Mouse (Mus musculus) stomach, postnatal 0 days (tissue): ENCODE data around the gene Ttc26.

Experiments
- CTCF ChIP-seq: IDR thresholded peaks from 2 replicates; pipeline ENCODE4 v1.5.1; 2016; ENCODE audit warnings: antibody characterized with exemption, low read depth, mild to moderate bottlenecking, moderate library complexity
- EP300 ChIP-seq: optimal IDR thresholded peaks from 2 replicates; pipeline ENCODE3; 2016; ENCODE audit warnings: antibody characterized with exemption

GRCm38 (mm10) chr6:38355354-38355823 is 25.9 kb upstream of the Ttc26 start:
- no peak for TF ChIP-seq CTCF
- no peak for TF ChIP-seq EP300
